Mouse (Mus musculus) limb, embryonic 14.5 days (tissue): Measurements from ENCODE around the gene Atf6. TPM values are rescaled to one million over a fixed set of nuclear protein-coding genes. Genes with fewer than 3 reads are reported as not detected.

ENCODE experiments used
- ATAC-seq: fragments of 200-750 bp; cut with Nextera tagmentation; 2 replicates; pipeline ENCODE4 v1.8.0; 2017; ENCODE audit warnings: low read depth, moderate number of reproducible peaks, moderate TSS enrichment; ENCODE audit not compliant: low FRiP score
- DNase-seq: peaks from one replicate; pipeline ENCODE4 v3.0.0-alpha.2; 2015; ENCODE audit warnings: low spot score
- H3K27ac ChIP-seq: fragments of 300-500 bp; sonication (generic); replicated peaks from 2 replicates; pipeline ENCODE4 v1.5.1; 2014; ENCODE audit warnings: low read depth, mild to moderate bottlenecking, low read length, moderate library complexity, mixed read lengths
- H3K27me3 ChIP-seq: fragments of 300-500 bp; sonication (generic); 2 replicates; pipeline ENCODE4 v1.6.1; 2014; ENCODE audit warnings: low read length, mixed read lengths; ENCODE audit not compliant: control insufficient read depth, insufficient read depth
- H3K36me3 ChIP-seq: fragments of 300-500 bp; sonication (generic); 2 replicates; pipeline ENCODE4 v1.6.1; 2014; ENCODE audit warnings: mild to moderate bottlenecking, low read length, moderate library complexity, mixed read lengths; ENCODE audit not compliant: control insufficient read depth, insufficient read depth
- H3K4me1 ChIP-seq: fragments of 300-500 bp; sonication (generic); 2 replicates; pipeline ENCODE4 v1.6.1; 2014; ENCODE audit warnings: antibody characterized with exemption, low read length, mixed read lengths; ENCODE audit not compliant: control insufficient read depth, insufficient read depth
- H3K4me2 ChIP-seq: fragments of 300-500 bp; sonication (generic); replicated peaks from 2 replicates; pipeline ENCODE4 v1.6.1; 2014; ENCODE audit warnings: low read depth, mild to moderate bottlenecking, low read length, moderate library complexity; ENCODE audit not compliant: severe bottlenecking
- H3K4me3 ChIP-seq: fragments of 300-500 bp; sonication (generic); replicated peaks from 2 replicates; pipeline ENCODE4 v1.5.1; 2014; ENCODE audit warnings: low read length
- H3K9ac ChIP-seq: fragments of 300-500 bp; sonication (generic); 2 replicates; pipeline ENCODE4 v1.6.1; 2014; ENCODE audit warnings: mild to moderate bottlenecking, low read depth, low read length, moderate library complexity; ENCODE audit not compliant: severe bottlenecking
- H3K9me3 ChIP-seq: fragments of 300-500 bp; sonication (generic); 2 replicates; pipeline ENCODE4 v1.6.1; 2016; ENCODE audit warnings: low read length; ENCODE audit not compliant: control insufficient read depth
- POLR2A ChIP-seq: fragments of 200-500 bp; IDR thresholded peaks from 2 replicates; pipeline ENCODE4 v1.8.0; 2012; ENCODE audit warnings: inconsistent platforms, mild to moderate bottlenecking, moderate library complexity, borderline replicate concordance; ENCODE audit not compliant: insufficient read depth, insufficient read length; ENCODE audit errors: extremely low read depth
- WGBS: fragments of 180-500 bp; shearing (Covaris S2); extraction: QIAGEN DNeasy Blood & Tissue Kit; methylation state at CpG from one replicate; pipeline ENCODE4 v1.1.7; 2014; 5-methylcytosine and 5-hydroxymethylcytosine counted together
- polyA plus RNA-seq, 2 experiments: library from polyadenylated mRNA; depleted of rRNA in 1 of 2; stranded (reverse) in 1 of 2; unstranded in 1 of 2; fragments of >200 nt; fragmentation: Nextera tagmentation in 1 of 2; extraction: Ambion mirVana in 1 of 2; gene quantifications; 2 replicates each; pipeline versions ENCODE4 v1.2.1 to v1.2.3; 2012 to 2014

The Atf6 gene
- polyA plus RNA-seq, 2 experiments: 8.9 to 9.1 TPM

GRCm38 (mm10) chr1:170746523-170746922 lies 121.0 kb downstream of the Atf6 start:
- ATAC-seq: no peak
- Histone ChIP-seq H3K27me3 (no peaks in the 10 kb centered on the region), H3K27ac (no peak overlapping the region), H3K4me3 (no peak overlapping the region), H3K4me1 (no peaks in the 10 kb centered on the region), H3K9ac (no peak overlapping the region), H3K4me2 (no peak overlapping the region), H3K9me3 (no peaks in the 10 kb centered on the region), H3K36me3 (no peaks in the 10 kb centered on the region)
- WGBS: 89% methylated on average over 5 of the region's 5 CpGs
- no peak for DNase-seq
- TF ChIP-seq POLR2A: no peak

GRCm38 (mm10) chr1:170741497-170742246 lies 125.9 kb downstream of the Atf6 start:
- Histone ChIP-seq H3K4me3 (no peak overlapping the region), H3K9ac (no peak overlapping the region), H3K36me3 (no peaks in the 10 kb centered on the region), H3K27me3 (no peaks in the 10 kb centered on the region), H3K27ac (no peak overlapping the region), H3K9me3 (no peaks in the 10 kb centered on the region), H3K4me2 (no peak overlapping the region), H3K4me1 (no peaks in the 10 kb centered on the region)
- no peak for TF ChIP-seq POLR2A
- DNase-seq (no peak), ATAC-seq (no peak)
- 70% methylated on average over 5 of the region's 5 CpGs for whole genome bisulfite sequencing

GRCm38 (mm10) chr1:170734866-170735265 lies 132.7 kb downstream of the Atf6 start:
- DNase-seq (no peak), ATAC-seq (no peak)
- peaks cover 9% of the 10 kb centered on the region for H3K4me1 ChIP-seq
- no peaks in the 10 kb centered on the region for H3K36me3 ChIP-seq
- no peak overlapping the region for H3K4me3 ChIP-seq
- WGBS: 85% methylated on average over 3 of the region's 3 CpGs
- no peaks in the 10 kb centered on the region for H3K27me3 ChIP-seq
- H3K9me3 ChIP-seq: no peaks in the 10 kb centered on the region
- no peak overlapping the region for H3K9ac ChIP-seq
- no peak overlapping the region for H3K27ac ChIP-seq
- no peak overlapping the region for H3K4me2 ChIP-seq
- TF ChIP-seq POLR2A: no peak

- peaks cover 9% of the 10 kb centered on the region for H3K4me1 ChIP-seq
- DNase-seq: peak; percentile 23
- no peaks in the 10 kb centered on the region for H3K36me3 ChIP-seq
- no peak overlapping the region for H3K4me2 ChIP-seq
- WGBS: 30% methylated on average over 2 of the region's 2 CpGs
- H3K4me3 ChIP-seq: no peak overlapping the region
- TF ChIP-seq POLR2A: no peak
- H3K9ac ChIP-seq: no peak overlapping the region
- H3K27ac ChIP-seq: 0 out of 2 replicates have a peak overlapping the region, but pooled peaks have one; percentile 39
- ATAC-seq: no peak
- H3K9me3 ChIP-seq: no peaks in the 10 kb centered on the region
- no peaks in the 10 kb centered on the region for H3K27me3 ChIP-seq
Measured at GRCm38 (mm10) chr1:170732596-170732890, 135.0 kb downstream of the Atf6 start.

GRCm38 (mm10) chr1:170731865-170732595 lies 135.5 kb downstream of the Atf6 start:
- Histone ChIP-seq H3K27me3 (no peaks in the 10 kb centered on the region), H3K4me1 (peaks cover 9% of the 10 kb centered on the region), H3K9me3 (no peaks in the 10 kb centered on the region), H3K27ac (0 out of 2 replicates have a peak overlapping the region, but pooled peaks have one; percentile 39), H3K4me2 (no peak overlapping the region), H3K4me3 (no peak overlapping the region), H3K36me3 (no peaks in the 10 kb centered on the region), H3K9ac (no peak overlapping the region)
- DNase-seq: no peak
- TF ChIP-seq POLR2A: no peak
- WGBS: 66% methylated on average over 11 of the region's 11 CpGs
- no peak for ATAC-seq
